Mouse (Mus musculus): ENCODE data around the gene Gpr15.

DNA sequence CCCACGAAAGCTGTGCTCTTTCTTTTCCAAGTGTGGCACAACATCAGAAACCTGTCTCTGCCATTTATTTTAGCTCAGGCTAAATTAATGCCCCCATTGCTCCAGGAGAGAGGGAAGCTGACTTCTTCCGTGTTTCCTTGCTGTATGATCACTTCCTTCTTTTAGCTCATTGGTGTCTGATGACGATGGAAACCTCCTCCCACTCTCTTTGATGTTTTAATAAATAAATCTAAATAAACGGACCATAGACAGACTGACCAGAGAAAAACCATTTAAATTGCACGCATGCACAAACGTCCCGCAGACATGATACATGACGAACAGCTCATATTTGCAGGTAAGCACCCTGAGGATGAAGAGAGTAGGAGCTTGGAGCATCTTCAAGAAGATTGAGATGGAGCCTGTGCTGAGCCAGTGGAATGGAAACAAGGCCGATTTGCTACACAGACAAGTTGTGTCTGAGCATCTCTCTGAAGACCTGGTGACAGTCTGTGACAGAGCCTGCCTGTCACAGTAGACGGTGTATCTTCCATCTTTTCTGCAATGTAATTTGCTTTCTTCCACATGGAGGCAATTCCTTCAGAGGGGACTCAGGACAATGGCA, 16.4 kb downstream of the Gpr15 start:
- no peak for TF ChIP-seq CTCF (IDR thresholded peaks at IDR 0.05; ENCODE audit: extremely low read depth, insufficient read length, insufficient replicate concordance, low read depth, low read length)
- no peak for TF ChIP-seq POLR2A (IDR thresholded peaks at IDR 0.05; ENCODE audit: low read depth, low read length)
